Mouse (Mus musculus): ENCODE measurements around the gene Rabgap1l. TPM values are rescaled to one million over a fixed set of nuclear protein-coding genes. Genes with fewer than 3 reads are reported as not detected.

The Rabgap1l gene
- total RNA-seq, 2 experiments from 2014 or later, result 240 to 249 TPM

DNA sequence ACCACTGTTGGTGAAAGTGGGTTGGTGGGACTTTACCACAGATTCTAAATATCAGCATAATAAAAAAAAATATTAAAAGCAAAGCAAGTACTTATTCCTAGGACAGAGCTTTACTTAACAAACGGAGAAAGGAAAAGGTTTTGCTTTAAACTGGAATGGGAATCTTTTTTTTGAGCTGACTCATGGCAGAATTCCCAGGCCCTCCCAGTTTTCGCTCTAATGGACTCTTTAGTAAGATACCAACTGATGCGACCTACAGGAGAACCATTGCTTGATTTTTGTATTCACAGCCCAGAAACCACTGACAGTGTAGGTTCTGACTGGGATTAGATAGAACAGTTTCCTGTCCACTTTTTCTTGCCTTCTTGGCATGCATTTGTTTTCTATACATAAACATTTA, 582.4 kb downstream of the Rabgap1l start:
- DNase-seq (ENCODE audit: low spot score in 2 of 2), result no peak

- DNase-seq (ENCODE audit: low spot score in 2 of 2), result no peak
These were observed 583.2 kb downstream of the Rabgap1l start for GRCm38 (mm10) chr1:160209844-160210243.

DNA sequence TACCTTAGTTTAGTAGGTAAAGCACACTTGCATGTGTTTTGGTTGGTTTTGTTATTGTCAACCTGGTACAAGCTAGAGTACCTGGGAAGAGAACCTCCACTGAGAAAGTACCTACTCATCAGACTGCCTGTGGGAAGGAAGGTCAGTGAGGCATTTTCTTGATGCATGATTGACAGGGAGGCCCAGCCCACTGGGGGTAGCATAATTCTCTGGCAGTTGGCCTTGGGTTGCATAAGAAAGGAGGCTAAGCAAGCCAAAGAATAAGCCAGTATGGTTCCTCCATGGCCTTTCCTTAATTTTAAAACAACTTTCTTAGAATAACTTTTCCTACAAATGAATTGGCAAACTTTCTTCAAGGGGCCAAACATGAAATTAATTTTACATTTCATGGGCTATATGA, 587.5 kb downstream of the Rabgap1l start:
- no peak for DNase-seq (ENCODE audit: low spot score in 2 of 2)

- no peak for DNase-seq (ENCODE audit: low spot score in 2 of 2)
These were observed 597.7 kb downstream of the Rabgap1l start for GRCm38 (mm10) chr1:160195337-160195663.

- peak; percentile 97 to 99 for DNase-seq (ENCODE audit: low spot score in 2 of 2)
These were observed 598.3 kb downstream of the Rabgap1l start, which contains the start of gene Mrps14 for GRCm38 (mm10) chr1:160194529-160195336. TSS of gene Mrps14 (plus strand) at chr1:160195215.

DNA sequence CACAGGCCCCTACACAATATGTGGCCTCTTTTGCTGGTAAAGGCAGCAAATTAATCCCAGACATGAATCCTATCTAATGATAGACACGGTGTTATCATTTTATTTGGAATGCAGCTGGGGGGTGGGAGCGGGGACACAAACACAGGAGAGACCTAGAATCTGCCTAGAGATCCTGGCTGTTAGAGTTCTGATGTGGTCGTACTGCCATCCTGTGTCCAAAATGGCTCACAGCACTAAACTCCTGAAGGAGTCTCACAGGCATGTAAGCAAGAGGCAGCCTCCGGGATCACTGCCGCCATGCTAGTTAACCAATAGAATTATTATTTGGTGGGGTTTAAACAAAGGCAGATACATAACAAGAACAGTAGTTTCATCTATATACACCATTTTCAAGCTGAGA, 608.5 kb downstream of the Rabgap1l start:
- DNase-seq (ENCODE audit: low spot score in 2 of 2), result peak; percentile 34 to 71

DNA sequence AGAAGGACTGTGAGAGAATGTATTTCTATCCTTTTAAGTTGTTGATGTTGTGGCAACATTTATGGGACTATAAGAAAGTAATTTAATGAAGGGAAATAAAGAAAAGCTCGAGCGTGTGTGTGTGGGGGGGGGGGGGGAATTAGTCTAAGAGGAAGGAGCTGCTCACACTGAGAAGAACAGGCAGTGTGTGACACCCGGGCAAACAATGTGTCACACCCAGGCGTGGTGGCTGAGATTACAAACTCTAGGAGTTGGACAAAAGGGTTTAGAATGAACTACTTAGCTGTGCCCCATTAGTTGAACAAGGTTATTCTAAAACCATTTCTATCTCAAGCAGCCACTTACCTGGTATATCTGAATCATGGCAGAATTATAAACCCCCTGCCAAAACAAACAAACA, 611.8 kb downstream of the Rabgap1l start:
- DNase-seq (ENCODE audit: low spot score in 2 of 2), result no peak

DNA sequence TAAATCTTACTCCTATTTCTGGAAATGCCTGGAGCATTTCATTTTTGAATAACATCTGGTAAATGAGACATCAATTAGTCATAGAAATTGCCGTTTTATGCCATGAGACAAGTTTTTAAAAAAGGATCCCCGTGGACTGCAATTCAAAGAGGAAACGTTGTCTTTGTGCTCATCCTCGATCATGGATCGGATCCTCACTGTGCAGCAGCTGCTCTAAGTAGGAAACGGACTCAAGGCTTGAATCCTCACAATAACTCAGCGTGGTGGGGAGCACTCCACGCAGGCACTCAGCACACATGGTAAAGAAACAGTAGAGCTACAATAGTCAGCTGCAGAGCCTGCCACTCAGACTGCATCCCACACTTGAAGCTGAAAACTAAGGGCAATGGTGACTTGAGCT, 616.1 kb downstream of the Rabgap1l start:
- no peak for DNase-seq (ENCODE audit: low spot score in 2 of 2)

Small RNA genes within 50 kb of the gene (microRNA-seq; reads per million reads assigned to microRNA genes)
- gene Mir1927, result 0.74 to 2.0 reads per million in 2 experiments

Other genes with a start within 250 kb of the Rabgap1l start
- 10 to 100 TPM; 40.8 to 41.3 TPM for gene Rc3h1, start 113.2 kb upstream of the Rabgap1l start, total RNA-seq (2021)
- under 1 TPM; 0.10 TPM for gene Serpinc1, start 185.4 kb upstream of the Rabgap1l start, total RNA-seq (2021)
- gene Zbtb37, start 241.6 kb upstream of the Rabgap1l start, total RNA-seq (2021), result 10 to 100 TPM; 17.2 to 18.3 TPM

All from layer of hippocampus, adult 18-20 months (tissue).